Mouse (Mus musculus): ENCODE results near the gene Dhx58.

DNA sequence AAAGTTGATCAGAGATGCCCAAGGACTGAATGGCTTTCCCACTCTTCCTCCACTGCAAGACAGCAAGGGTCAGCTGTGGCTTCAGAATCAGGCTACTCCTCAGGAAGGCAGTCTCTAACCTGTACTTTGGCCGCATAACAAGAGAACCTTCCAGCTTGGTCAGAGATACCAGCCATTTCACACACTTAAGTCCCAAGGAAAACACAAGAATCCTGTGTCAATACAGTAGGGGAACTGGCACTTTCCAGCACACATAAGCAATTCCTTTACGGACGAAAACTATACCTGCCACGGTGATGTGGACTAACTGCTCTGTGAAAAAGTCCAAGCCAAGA lies 32.6 kb upstream of the Dhx58 start:
- TF ChIP-seq CTCF (IDR thresholded peaks at IDR 0.05; ENCODE audit: borderline replicate concordance, control insufficient read depth, extremely low read depth, insufficient read depth, low read length, poor library complexity) (no peak), POLR2A (IDR thresholded peaks at IDR 0.05; ENCODE audit: control insufficient read depth, extremely low read depth, insufficient read depth, low read length, poor library complexity) (no peak)
